Mouse (Mus musculus): ENCODE measurements around the gene Phc2. TPM values are rescaled to one million over a fixed set of nuclear protein-coding genes. Genes with fewer than 3 reads are reported as not detected.
A peak's percentile ranks its signal among the peaks of the same experiment; 100 is the strongest.

Phc2 gene
- polyA plus RNA-seq, 1 experiment from 2014 or later, result 55.1 TPM

GRCm38 (mm10) chr4:128722932-128723331 lies 68.4 kb downstream of the Phc2 start:
- H3K9ac ChIP-seq (ENCODE audit: low read depth, low read length), result no peak overlapping the region
- H3K4me1 ChIP-seq (ENCODE audit: control insufficient read depth, insufficient read depth, low read length), result peaks cover 10% of the 10 kb centered on the region
- 76% methylated on average over 8 of the region's 8 CpGs for WGBS
- no peaks in the 10 kb centered on the region for H3K27me3 ChIP-seq (replicated peaks; ENCODE audit: control insufficient read depth, insufficient read depth, low read length)
- no peaks in the 10 kb centered on the region for H3K9me3 ChIP-seq (ENCODE audit: control insufficient read depth, low read length)
- no peak overlapping the region for H3K27ac ChIP-seq (replicated peaks; ENCODE audit: low read depth, low read length)
- ATAC-seq (ENCODE audit: low read depth), result no peak
- H3K4me3 ChIP-seq (ENCODE audit: low read depth, low read length), result no peak overlapping the region
- H3K36me3 ChIP-seq (ENCODE audit: control insufficient read depth, insufficient read depth, low read length), result no peaks in the 10 kb centered on the region
- no peak for DNase-seq (ENCODE audit: low spot score)
- H3K4me2 ChIP-seq (ENCODE audit: low read depth, low read length), result no peak overlapping the region

- Histone ChIP-seq H3K4me3 (ENCODE audit: low read depth, low read length) (no peak overlapping the region), H3K4me1 (ENCODE audit: control insufficient read depth, insufficient read depth, low read length) (peaks cover 10% of the 10 kb centered on the region), H3K9me3 (ENCODE audit: control insufficient read depth, low read length) (no peaks in the 10 kb centered on the region), H3K4me2 (ENCODE audit: low read depth, low read length) (no peak overlapping the region), H3K36me3 (ENCODE audit: control insufficient read depth, insufficient read depth, low read length) (no peaks in the 10 kb centered on the region), H3K27me3 (replicated peaks; ENCODE audit: control insufficient read depth, insufficient read depth, low read length) (no peaks in the 10 kb centered on the region), H3K27ac (replicated peaks; ENCODE audit: low read depth, low read length) (no peak overlapping the region), H3K9ac (ENCODE audit: low read depth, low read length) (no peak overlapping the region)
- WGBS, result 87% methylated on average over 13 of the region's 13 CpGs
- DNase-seq (ENCODE audit: low spot score) (no peak), ATAC-seq (ENCODE audit: low read depth) (no peak)
Observed at GRCm38 (mm10) chr4:128723431-128723830, 68.9 kb downstream of the Phc2 start.

GRCm38 (mm10) chr4:128724059-128724458 lies 69.6 kb downstream of the Phc2 start:
- no peaks in the 10 kb centered on the region for H3K9me3 ChIP-seq (ENCODE audit: control insufficient read depth, low read length)
- no peak overlapping the region for H3K27ac ChIP-seq (replicated peaks; ENCODE audit: low read depth, low read length)
- ATAC-seq (ENCODE audit: low read depth), result no peak
- H3K9ac ChIP-seq (ENCODE audit: low read depth, low read length), result no peak overlapping the region
- no peaks in the 10 kb centered on the region for H3K27me3 ChIP-seq (replicated peaks; ENCODE audit: control insufficient read depth, insufficient read depth, low read length)
- no peak overlapping the region for H3K4me3 ChIP-seq (ENCODE audit: low read depth, low read length)
- DNase-seq (ENCODE audit: low spot score), result no peak
- 60% methylated on average over 7 of the region's 7 CpGs for WGBS
- H3K4me2 ChIP-seq (ENCODE audit: low read depth, low read length), result no peak overlapping the region
- no peaks in the 10 kb centered on the region for H3K36me3 ChIP-seq (ENCODE audit: control insufficient read depth, insufficient read depth, low read length)
- H3K4me1 ChIP-seq (ENCODE audit: control insufficient read depth, insufficient read depth, low read length), result peaks cover 10% of the 10 kb centered on the region

GRCm38 (mm10) chr4:128727019-128727720 lies 72.7 kb downstream of the Phc2 start:
- H3K4me1 ChIP-seq (ENCODE audit: control insufficient read depth, insufficient read depth, low read length), result peaks cover 25% of the 10 kb centered on the region
- whole genome bisulfite sequencing, result 4% methylated on average over 24 of the region's 68 CpGs
- no peaks in the 10 kb centered on the region for H3K27me3 ChIP-seq (replicated peaks; ENCODE audit: control insufficient read depth, insufficient read depth, low read length)
- peak overlapping the region; percentile 84 for H3K4me2 ChIP-seq (ENCODE audit: low read depth, low read length)
- H3K9ac ChIP-seq (ENCODE audit: low read depth, low read length), result peak overlapping the region; percentile 89
- H3K36me3 ChIP-seq (ENCODE audit: control insufficient read depth, insufficient read depth, low read length), result peaks cover 5% of the 10 kb centered on the region; the same call in 1 of the 2 replicates
- DNase-seq (ENCODE audit: low spot score) (peak; percentile 92), ATAC-seq (ENCODE audit: low read depth) (peak; percentile 94)
- H3K9me3 ChIP-seq (ENCODE audit: control insufficient read depth, low read length), result no peaks in the 10 kb centered on the region
- H3K4me3 ChIP-seq (ENCODE audit: low read depth, low read length), result peak overlapping the region; percentile 68
- H3K27ac ChIP-seq (replicated peaks; ENCODE audit: low read depth, low read length), result peak overlapping the region; percentile 95

- H3K4me2 ChIP-seq (ENCODE audit: low read depth, low read length), result peak overlapping the region; percentile 84
- under 1% methylated on average over 32 of the region's 65 CpGs for WGBS
- no peaks in the 10 kb centered on the region for H3K9me3 ChIP-seq (ENCODE audit: control insufficient read depth, low read length)
- H3K36me3 ChIP-seq (ENCODE audit: control insufficient read depth, insufficient read depth, low read length), result peaks cover 5% of the 10 kb centered on the region; the same call in 1 of the 2 replicates
- H3K4me3 ChIP-seq (ENCODE audit: low read depth, low read length), result peak overlapping the region; percentile 68
- peak overlapping the region; percentile 95 for H3K27ac ChIP-seq (replicated peaks; ENCODE audit: low read depth, low read length)
- DNase-seq (ENCODE audit: low spot score), result peak; percentile 32
- peak overlapping the region; percentile 89 for H3K9ac ChIP-seq (ENCODE audit: low read depth, low read length)
- H3K4me1 ChIP-seq (ENCODE audit: control insufficient read depth, insufficient read depth, low read length), result peaks cover 27% of the 10 kb centered on the region
- ATAC-seq (ENCODE audit: low read depth), result peak; percentile 74
- no peaks in the 10 kb centered on the region for H3K27me3 ChIP-seq (replicated peaks; ENCODE audit: control insufficient read depth, insufficient read depth, low read length)
Observed at GRCm38 (mm10) chr4:128727721-128728430, 73.4 kb downstream of the Phc2 start.

- peaks cover 31% of the 10 kb centered on the region for H3K4me1 ChIP-seq (ENCODE audit: control insufficient read depth, insufficient read depth, low read length)
- H3K27ac ChIP-seq (replicated peaks; ENCODE audit: low read depth, low read length), result peak overlapping the region; percentile 95
- no peak for ATAC-seq (ENCODE audit: low read depth)
- H3K9ac ChIP-seq (ENCODE audit: low read depth, low read length), result peak overlapping the region; percentile 89
- H3K4me3 ChIP-seq (ENCODE audit: low read depth, low read length), result peak overlapping the region; percentile 68
- peaks cover 5% of the 10 kb centered on the region; the same call in 1 of the 2 replicates for H3K36me3 ChIP-seq (ENCODE audit: control insufficient read depth, insufficient read depth, low read length)
- H3K9me3 ChIP-seq (ENCODE audit: control insufficient read depth, low read length), result no peaks in the 10 kb centered on the region
- WGBS, result under 1% methylated on average over 5 of the region's 5 CpGs
- DNase-seq (ENCODE audit: low spot score), result no peak
- peak overlapping the region; percentile 84 for H3K4me2 ChIP-seq (ENCODE audit: low read depth, low read length)
- no peaks in the 10 kb centered on the region for H3K27me3 ChIP-seq (replicated peaks; ENCODE audit: control insufficient read depth, insufficient read depth, low read length)
Observed at GRCm38 (mm10) chr4:128728431-128728851, 73.9 kb downstream of the Phc2 start.

- WGBS, result 9% methylated on average over 15 of the region's 15 CpGs
Observed at GRCm38 (mm10) chr4:128729033-128729708, 74.7 kb downstream of the Phc2 start.

GRCm38 (mm10) chr4:128729709-128730037 lies 75.2 kb downstream of the Phc2 start:
- Histone ChIP-seq H3K4me1 (ENCODE audit: control insufficient read depth, insufficient read depth, low read length) (peaks cover 43% of the 10 kb centered on the region), H3K9ac (ENCODE audit: low read depth, low read length) (peak overlapping the region; percentile 89), H3K4me2 (ENCODE audit: low read depth, low read length) (peak overlapping the region; percentile 84), H3K9me3 (ENCODE audit: control insufficient read depth, low read length) (no peaks in the 10 kb centered on the region), H3K36me3 (ENCODE audit: control insufficient read depth, insufficient read depth, low read length) (peaks cover 5% of the 10 kb centered on the region; the same call in 1 of the 2 replicates), H3K4me3 (ENCODE audit: low read depth, low read length) (peak overlapping the region; percentile 68), H3K27ac (replicated peaks; ENCODE audit: low read depth, low read length) (peak overlapping the region; percentile 69; the same call in 1 of the 2 replicates), H3K27me3 (replicated peaks; ENCODE audit: control insufficient read depth, insufficient read depth, low read length) (no peaks in the 10 kb centered on the region)
- ATAC-seq (ENCODE audit: low read depth) (no peak), DNase-seq (ENCODE audit: low spot score) (no peak)
- 6% methylated on average over 5 of the region's 5 CpGs for WGBS

More at GRCm38 (mm10) chr4:128729033-128729708, 74.7 kb downstream of the Phc2 start:
- peak overlapping the region; percentile 68 for H3K4me3 ChIP-seq (ENCODE audit: low read depth, low read length)
- peaks cover 5% of the 10 kb centered on the region; the same call in 1 of the 2 replicates for H3K36me3 ChIP-seq (ENCODE audit: control insufficient read depth, insufficient read depth, low read length)
- peaks cover 38% of the 10 kb centered on the region for H3K4me1 ChIP-seq (ENCODE audit: control insufficient read depth, insufficient read depth, low read length)
- H3K27ac ChIP-seq (replicated peaks; ENCODE audit: low read depth, low read length), result peak overlapping the region; percentile 39; the same call in 1 of the 2 replicates
- peak overlapping the region; percentile 84 for H3K4me2 ChIP-seq (ENCODE audit: low read depth, low read length)
- DNase-seq (ENCODE audit: low spot score) (no peak), ATAC-seq (ENCODE audit: low read depth) (no peak)
- H3K9ac ChIP-seq (ENCODE audit: low read depth, low read length), result peak overlapping the region; percentile 89
- H3K27me3 ChIP-seq (replicated peaks; ENCODE audit: control insufficient read depth, insufficient read depth, low read length), result no peaks in the 10 kb centered on the region
- no peaks in the 10 kb centered on the region for H3K9me3 ChIP-seq (ENCODE audit: control insufficient read depth, low read length)
